Mouse (Mus musculus): ENCODE data around the gene Clmn. TPM values are rescaled to one million over a fixed set of nuclear protein-coding genes. Genes with fewer than 3 reads are reported as not detected.
A peak's percentile ranks its signal among the peaks of the same experiment; 100 is the strongest.

The Clmn gene
- polyA plus RNA-seq, 1 experiment from 2014 or later, result 3.8 TPM

DNA sequence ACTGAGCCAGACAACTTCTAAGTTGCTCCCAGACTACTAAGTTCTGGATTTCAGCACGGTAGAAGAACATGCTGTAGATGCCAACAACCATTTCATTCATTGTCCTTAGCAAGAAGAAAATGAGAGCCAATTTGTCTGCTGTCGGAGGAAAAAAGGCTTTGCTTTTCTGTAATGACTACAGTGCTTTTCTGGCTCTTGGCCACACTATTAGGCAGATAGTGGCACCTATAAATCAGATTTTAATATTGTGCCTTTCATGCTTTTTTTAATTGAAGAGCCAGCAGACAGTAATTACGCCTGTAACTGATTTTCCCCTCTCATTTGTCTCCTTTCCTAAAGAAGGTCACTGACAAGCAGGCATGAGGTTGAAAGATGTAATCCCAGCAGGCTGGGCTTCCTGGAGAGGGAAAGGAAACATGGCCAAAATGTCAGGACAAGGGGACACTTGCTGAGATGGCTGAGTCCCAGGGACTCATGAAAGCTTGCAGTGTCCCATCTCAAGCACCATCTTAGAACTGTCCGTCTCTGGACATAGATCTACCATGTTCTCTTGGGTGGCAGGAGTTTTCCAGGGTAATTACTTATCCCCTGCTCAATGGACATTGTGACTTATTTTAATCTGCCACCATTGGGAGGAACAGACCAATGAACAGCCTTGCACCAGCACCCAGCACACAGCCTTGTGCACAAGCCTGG lies 58.0 kb downstream of the Clmn start:
- no peak overlapping the region for H3K9ac ChIP-seq
- peaks cover 80% of the 10 kb centered on the region for H3K27me3 ChIP-seq
- no peak for ATAC-seq (ENCODE audit: low FRiP score, low read depth)
- peaks cover 75% of the 10 kb centered on the region for H3K4me1 ChIP-seq
- H3K9me3 ChIP-seq, result no peaks in the 10 kb centered on the region
- H3K36me3 ChIP-seq, result no peaks in the 10 kb centered on the region
- no peak overlapping the region for H3K27ac ChIP-seq
- no peak overlapping the region for H3K4me2 ChIP-seq (replicated peaks)
- WGBS, result 35% methylated on average over 4 of the region's 4 CpGs
- no peak overlapping the region for H3K4me3 ChIP-seq

- Histone ChIP-seq H3K4me1 (peaks cover 38% of the 10 kb centered on the region), H3K36me3 (peaks cover 31% of the 10 kb centered on the region), H3K9ac (no peak overlapping the region), H3K4me2 (replicated peaks) (peak overlapping the region; percentile 19), H3K27ac (peak overlapping the region; percentile 28; the same call in 1 of the 2 replicates), H3K9me3 (peaks cover 17% of the 10 kb centered on the region), H3K27me3 (peaks cover 72% of the 10 kb centered on the region), H3K4me3 (no peak overlapping the region)
- 18% methylated on average over 9 of the region's 9 CpGs for whole genome bisulfite sequencing
- ATAC-seq (ENCODE audit: low FRiP score, low read depth), result peak; percentile 59
These were observed 63.2 kb downstream of the Clmn start for GRCm38 (mm10) chr12:104801494-104802260.

- Histone ChIP-seq H3K27ac (no peak overlapping the region), H3K36me3 (peaks cover 43% of the 10 kb centered on the region), H3K4me1 (peaks cover 30% of the 10 kb centered on the region), H3K27me3 (peaks cover 72% of the 10 kb centered on the region), H3K4me3 (no peak overlapping the region), H3K4me2 (replicated peaks) (no peak overlapping the region), H3K9me3 (peaks cover 17% of the 10 kb centered on the region), H3K9ac (no peak overlapping the region)
- 91% methylated on average over 3 of the region's 3 CpGs for WGBS
- no peak for ATAC-seq (ENCODE audit: low FRiP score, low read depth)
These were observed 65.5 kb downstream of the Clmn start for GRCm38 (mm10) chr12:104799365-104799764.

GRCm38 (mm10) chr12:104797905-104798304 lies 67.0 kb downstream of the Clmn start:
- no peak overlapping the region for H3K4me3 ChIP-seq
- no peak overlapping the region for H3K27ac ChIP-seq
- H3K4me1 ChIP-seq, result peaks cover 35% of the 10 kb centered on the region
- peaks cover 17% of the 10 kb centered on the region for H3K9me3 ChIP-seq
- H3K27me3 ChIP-seq, result peaks cover 70% of the 10 kb centered on the region
- H3K9ac ChIP-seq, result no peak overlapping the region
- no peak overlapping the region for H3K4me2 ChIP-seq (replicated peaks)
- WGBS, result 89% methylated on average over 6 of the region's 6 CpGs
- no peak for ATAC-seq (ENCODE audit: low FRiP score, low read depth)
- H3K36me3 ChIP-seq, result peaks cover 43% of the 10 kb centered on the region

DNA sequence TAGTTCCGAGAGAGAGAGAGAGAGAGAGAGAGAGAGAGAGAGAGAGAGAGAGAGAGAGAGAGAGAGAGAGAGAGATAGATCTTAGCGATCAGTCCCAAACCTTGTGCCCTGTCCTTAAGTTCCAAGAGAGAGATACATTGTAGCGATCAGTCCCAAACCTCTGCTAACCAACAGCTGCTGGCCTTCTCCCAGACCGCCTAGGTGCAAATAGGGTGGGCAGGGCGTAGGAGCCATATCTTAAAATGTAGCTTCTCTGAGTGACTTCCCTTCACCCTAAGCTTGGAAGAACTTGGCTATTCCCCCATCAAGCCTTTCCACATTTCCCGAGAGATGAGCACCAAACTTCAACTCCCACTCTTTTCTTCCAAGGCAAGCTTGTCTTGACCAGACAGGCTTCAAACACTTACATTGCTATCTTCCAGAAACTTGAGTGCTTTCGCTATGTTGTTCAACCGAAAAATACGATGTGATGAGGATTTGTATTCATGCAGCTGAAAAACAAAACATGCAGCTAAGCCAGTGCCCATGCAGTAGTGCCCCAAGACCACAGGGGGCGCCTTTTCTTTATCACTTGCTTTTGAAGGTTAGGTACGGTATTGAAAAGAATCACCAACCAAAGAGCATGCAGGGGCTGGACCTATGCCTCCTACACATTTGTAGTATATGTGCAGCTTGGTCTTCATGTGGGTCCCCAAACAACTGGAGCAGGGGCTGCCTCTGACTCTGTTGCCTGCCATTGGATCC lies 68.1 kb downstream of the Clmn start:
- Histone ChIP-seq H3K36me3 (peaks cover 43% of the 10 kb centered on the region), H3K4me2 (replicated peaks) (no peak overlapping the region), H3K4me1 (peaks cover 24% of the 10 kb centered on the region), H3K27ac (no peak overlapping the region), H3K4me3 (no peak overlapping the region), H3K9ac (no peak overlapping the region), H3K27me3 (peaks cover 74% of the 10 kb centered on the region), H3K9me3 (peaks cover 17% of the 10 kb centered on the region)
- ATAC-seq (ENCODE audit: low FRiP score, low read depth), result no peak
- 91% methylated on average over 11 of the region's 11 CpGs for WGBS

DNA sequence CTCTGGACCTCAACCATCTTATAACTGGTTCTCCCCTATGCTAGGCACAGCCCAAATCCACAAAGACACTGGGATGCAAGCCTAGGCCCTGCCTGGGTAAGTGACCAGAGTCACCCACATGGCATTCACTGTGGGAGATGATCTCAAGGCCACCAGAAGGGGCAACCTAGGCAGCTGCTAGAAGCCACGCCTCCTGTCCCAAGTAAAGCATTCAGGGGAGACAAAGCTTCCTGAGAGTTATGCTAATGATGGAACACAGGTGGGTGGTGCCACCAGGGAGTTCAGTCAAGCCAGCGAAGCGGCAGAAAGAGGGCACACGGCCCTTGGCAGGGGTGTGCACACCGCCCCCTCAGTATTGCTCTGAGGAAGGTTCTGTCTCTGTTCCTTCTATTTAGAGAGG lies 69.9 kb downstream of the Clmn start:
- no peak overlapping the region for H3K9ac ChIP-seq
- peaks cover 17% of the 10 kb centered on the region for H3K9me3 ChIP-seq
- H3K4me2 ChIP-seq (replicated peaks), result no peak overlapping the region
- no peak overlapping the region for H3K27ac ChIP-seq
- WGBS, result 74% methylated on average over 5 of the region's 5 CpGs
- peaks cover 49% of the 10 kb centered on the region for H3K36me3 ChIP-seq
- ATAC-seq (ENCODE audit: low FRiP score, low read depth), result no peak
- peaks cover 13% of the 10 kb centered on the region; the same call in 1 of the 2 replicates for H3K4me1 ChIP-seq
- peaks cover 62% of the 10 kb centered on the region for H3K27me3 ChIP-seq
- H3K4me3 ChIP-seq, result no peak overlapping the region

GRCm38 (mm10) chr12:104793486-104793885 lies 71.4 kb downstream of the Clmn start:
- peaks cover 59% of the 10 kb centered on the region for H3K27me3 ChIP-seq
- no peak overlapping the region for H3K27ac ChIP-seq
- 25% methylated on average over 12 of the region's 12 CpGs for WGBS
- H3K4me2 ChIP-seq (replicated peaks), result no peak overlapping the region
- H3K36me3 ChIP-seq, result peaks cover 49% of the 10 kb centered on the region
- no peak overlapping the region for H3K9ac ChIP-seq
- peaks cover 13% of the 10 kb centered on the region; the same call in 1 of the 2 replicates for H3K4me1 ChIP-seq
- peaks cover 9% of the 10 kb centered on the region for H3K9me3 ChIP-seq
- H3K4me3 ChIP-seq, result no peak overlapping the region
- ATAC-seq (ENCODE audit: low FRiP score, low read depth), result no peak

DNA sequence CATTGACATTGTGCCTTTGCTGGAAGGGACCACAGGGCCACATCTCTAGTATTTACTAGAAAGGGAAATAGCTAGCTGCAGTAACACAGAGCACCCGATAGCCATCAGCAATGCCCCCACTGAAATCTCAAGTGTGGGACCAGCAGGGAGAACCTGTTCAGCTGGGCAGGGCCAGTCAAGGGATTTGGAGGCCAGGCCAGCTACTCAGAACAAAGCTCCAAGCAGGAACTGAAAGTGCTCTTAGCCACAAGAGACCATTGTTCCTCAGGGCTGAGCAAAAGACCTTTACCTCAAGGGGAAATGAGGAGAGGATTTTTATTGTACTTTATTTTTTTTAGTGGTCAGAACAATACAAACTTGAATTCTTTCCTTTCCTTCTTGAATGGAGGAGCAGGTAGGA lies 87.3 kb downstream of the Clmn start:
- Histone ChIP-seq H3K4me3 (no peak overlapping the region), H3K4me1 (peaks cover 19% of the 10 kb centered on the region), H3K27ac (no peak overlapping the region), H3K4me2 (replicated peaks) (no peak overlapping the region), H3K36me3 (peaks cover 53% of the 10 kb centered on the region), H3K27me3 (peaks cover 59% of the 10 kb centered on the region), H3K9ac (no peak overlapping the region), H3K9me3 (no peaks in the 10 kb centered on the region)
- 88% methylated on average over 1 of the region's 1 CpGs for WGBS
- ATAC-seq (ENCODE audit: low FRiP score, low read depth), result no peak

DNA sequence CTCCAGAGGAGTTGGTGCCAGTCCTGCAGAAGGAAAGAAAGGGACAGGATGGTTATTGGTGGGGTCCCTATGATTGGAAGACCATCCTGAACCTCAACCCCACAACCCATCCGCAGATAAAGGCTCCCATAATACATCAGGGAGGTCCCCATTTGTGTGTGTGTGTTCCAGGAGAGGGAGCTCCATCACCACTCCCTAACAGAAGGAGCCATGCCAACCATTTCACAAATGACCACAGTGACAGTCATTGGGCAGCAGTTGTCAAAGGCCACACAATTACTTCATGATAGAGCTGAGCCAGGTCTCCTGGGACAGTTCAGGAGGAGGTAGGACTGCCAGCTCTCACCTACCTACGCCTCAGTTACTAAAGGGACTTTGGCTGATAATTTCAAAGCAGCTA lies 92.9 kb downstream of the Clmn start:
- WGBS, result 71% methylated on average over 2 of the region's 2 CpGs
- ATAC-seq (ENCODE audit: low FRiP score, low read depth), result no peak
- H3K27ac ChIP-seq, result no peak overlapping the region
- no peaks in the 10 kb centered on the region for H3K9me3 ChIP-seq
- H3K9ac ChIP-seq, result no peak overlapping the region
- peaks cover 47% of the 10 kb centered on the region for H3K4me1 ChIP-seq
- H3K4me2 ChIP-seq (replicated peaks), result no peak overlapping the region
- peaks cover 64% of the 10 kb centered on the region for H3K27me3 ChIP-seq
- H3K36me3 ChIP-seq, result peaks cover 26% of the 10 kb centered on the region
- H3K4me3 ChIP-seq, result no peak overlapping the region

- H3K9ac ChIP-seq, result no peak overlapping the region
- H3K27ac ChIP-seq, result no peak overlapping the region
These were observed 95.6 kb downstream of the Clmn start for GRCm38 (mm10) chr12:104769201-104769785.

GRCm38 (mm10) chr12:104767183-104767582 lies 97.7 kb downstream of the Clmn start:
- Histone ChIP-seq H3K9me3 (no peaks in the 10 kb centered on the region), H3K4me3 (no peak overlapping the region), H3K4me2 (replicated peaks) (no peak overlapping the region), H3K36me3 (peaks cover 5% of the 10 kb centered on the region; the same call in 1 of the 2 replicates), H3K4me1 (peaks cover 55% of the 10 kb centered on the region), H3K27ac (no peak overlapping the region), H3K9ac (no peak overlapping the region), H3K27me3 (peaks cover 37% of the 10 kb centered on the region)
- no peak for ATAC-seq (ENCODE audit: low FRiP score, low read depth)
- 88% methylated on average over 4 of the region's 4 CpGs for WGBS

More at GRCm38 (mm10) chr12:104769201-104769785, 95.6 kb downstream of the Clmn start:
- no peak overlapping the region for H3K4me3 ChIP-seq
- 15% methylated on average over 10 of the region's 10 CpGs for WGBS
- H3K4me2 ChIP-seq (replicated peaks), result peak overlapping the region; percentile 16; the same call in 1 of the 2 replicates
- peak; percentile 88 for ATAC-seq (ENCODE audit: low FRiP score, low read depth)
- H3K27me3 ChIP-seq, result peaks cover 48% of the 10 kb centered on the region
- peaks cover 59% of the 10 kb centered on the region for H3K4me1 ChIP-seq
- H3K36me3 ChIP-seq, result peaks cover 5% of the 10 kb centered on the region; the same call in 1 of the 2 replicates
- H3K9me3 ChIP-seq, result no peaks in the 10 kb centered on the region

Measured in limb, embryonic 13.5 days (tissue).